Mouse (Mus musculus): ENCODE measurements around the gene Inca1. TPM values are rescaled to one million over a fixed set of nuclear protein-coding genes. Genes with fewer than 3 reads are reported as not detected.

Gene Inca1
- polyA plus RNA-seq, 1 experiment from 2014 or later, result 0.55 TPM

- H3K27me3 ChIP-seq, result no peaks in the 10 kb centered on the region
- H3K4me1 ChIP-seq, result peaks cover 28% of the 10 kb centered on the region
- no peak overlapping the region for H3K4me2 ChIP-seq
- no peak overlapping the region for H3K27ac ChIP-seq
- H3K9me3 ChIP-seq, result no peaks in the 10 kb centered on the region
- peaks cover 8% of the 10 kb centered on the region for H3K36me3 ChIP-seq (replicated peaks)
- H3K4me3 ChIP-seq (replicated peaks), result no peak overlapping the region
- no peak for ATAC-seq (ENCODE audit: low FRiP score)
- WGBS, result 69% methylated on average over 2 of the region's 2 CpGs
- no peak overlapping the region for H3K9ac ChIP-seq
These were observed 904 bp downstream of the Inca1 start for GRCm38 (mm10) chr11:70699051-70699450.

- Histone ChIP-seq H3K27me3 (no peaks in the 10 kb centered on the region), H3K9me3 (no peaks in the 10 kb centered on the region), H3K9ac (no peak overlapping the region), H3K36me3 (replicated peaks) (no peaks in the 10 kb centered on the region), H3K4me1 (peaks cover 23% of the 10 kb centered on the region), H3K4me2 (no peak overlapping the region), H3K27ac (no peak overlapping the region), H3K4me3 (replicated peaks) (no peak overlapping the region)
- ATAC-seq (ENCODE audit: low FRiP score), result no peak
- 79% methylated on average over 3 of the region's 3 CpGs for WGBS
These were observed 2.6 kb downstream of the Inca1 start for GRCm38 (mm10) chr11:70697376-70697775.

DNA sequence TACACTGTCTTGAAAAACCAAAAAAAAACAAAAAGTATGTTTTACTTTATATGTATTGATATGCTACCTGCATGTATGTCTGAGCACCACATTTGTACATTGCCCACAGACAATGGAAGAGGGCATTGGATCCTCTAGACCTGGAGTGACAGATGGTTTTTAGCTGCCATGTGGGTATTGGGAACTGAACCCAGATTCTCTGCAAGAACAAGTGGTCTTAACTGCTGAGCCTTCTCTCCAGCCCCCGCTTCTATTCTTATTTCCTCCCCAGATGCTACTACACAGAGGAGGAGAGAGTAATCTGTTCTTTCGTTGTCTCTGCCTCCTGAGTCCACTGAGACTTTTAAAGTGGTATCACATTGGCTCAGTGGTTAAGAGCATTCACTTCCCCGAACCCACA lies 6.5 kb downstream of the Inca1 start:
- ATAC-seq (ENCODE audit: low FRiP score), result no peak
- Histone ChIP-seq H3K9ac (no peak overlapping the region), H3K9me3 (no peaks in the 10 kb centered on the region), H3K36me3 (replicated peaks) (no peaks in the 10 kb centered on the region), H3K4me3 (replicated peaks) (no peak overlapping the region), H3K4me2 (no peak overlapping the region), H3K4me1 (peaks cover 5% of the 10 kb centered on the region), H3K27ac (no peak overlapping the region), H3K27me3 (no peaks in the 10 kb centered on the region)
- WGBS, result 72% methylated on average over 3 of the region's 3 CpGs

DNA sequence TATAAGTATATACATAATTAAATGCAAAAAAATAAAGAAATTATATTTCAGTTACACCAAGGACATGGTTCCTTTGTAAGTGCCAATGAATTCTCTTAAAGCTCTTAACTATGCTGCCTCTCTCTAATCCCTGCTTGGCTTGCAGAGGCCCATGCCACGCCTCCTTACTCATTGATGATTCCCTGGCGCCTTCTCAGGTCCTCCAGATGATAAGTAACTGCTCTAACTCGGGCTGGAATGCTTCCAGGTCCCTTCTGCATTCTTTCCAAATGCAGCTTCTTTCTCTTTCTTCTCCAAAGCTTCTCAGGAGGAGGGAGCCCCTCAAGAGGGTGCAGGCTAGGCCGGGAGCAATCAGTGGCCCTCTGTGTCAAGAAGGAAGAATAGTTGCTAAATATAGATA lies 10.4 kb downstream of the Inca1 start:
- Histone ChIP-seq H3K4me3 (replicated peaks) (no peak overlapping the region), H3K27ac (no peak overlapping the region), H3K36me3 (replicated peaks) (0 out of 2 replicates have a peak, but pooled peaks cover 8% of the 10 kb centered on the region), H3K9me3 (no peaks in the 10 kb centered on the region), H3K4me2 (no peak overlapping the region), H3K4me1 (peaks cover 24% of the 10 kb centered on the region), H3K9ac (no peak overlapping the region), H3K27me3 (no peaks in the 10 kb centered on the region)
- ATAC-seq (ENCODE audit: low FRiP score), result no peak
- 57% methylated on average over 4 of the region's 4 CpGs for WGBS

DNA sequence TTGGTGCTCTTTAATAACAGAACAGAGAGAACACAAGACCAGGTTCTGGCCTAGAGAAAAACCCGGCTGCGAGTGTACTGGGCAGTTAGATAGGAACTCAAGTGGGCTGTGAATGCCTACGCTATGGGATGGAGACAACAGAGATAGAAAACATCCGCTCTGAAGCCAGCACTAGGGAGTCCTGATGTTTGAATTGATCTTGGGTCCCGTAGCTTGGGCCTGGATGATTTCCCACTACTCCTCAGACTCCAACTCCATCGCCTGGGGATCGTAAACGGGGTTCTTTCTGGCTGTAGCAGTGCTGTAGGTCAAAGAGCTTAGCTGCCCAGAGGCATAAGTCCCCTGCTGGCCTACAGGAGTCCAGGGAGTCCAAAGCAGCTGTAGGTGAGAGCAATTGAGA lies 11.6 kb downstream of the Inca1 start:
- Histone ChIP-seq H3K36me3 (replicated peaks) (peaks cover 17% of the 10 kb centered on the region), H3K4me1 (peaks cover 24% of the 10 kb centered on the region), H3K4me2 (peak overlapping the region; percentile 86), H3K9me3 (no peaks in the 10 kb centered on the region), H3K9ac (peak overlapping the region; percentile 84), H3K4me3 (replicated peaks) (peak overlapping the region; percentile 84), H3K27me3 (no peaks in the 10 kb centered on the region), H3K27ac (peak overlapping the region; percentile 78)
- 15% methylated on average over 8 of the region's 8 CpGs for WGBS
- ATAC-seq (ENCODE audit: low FRiP score), result no peak

GRCm38 (mm10) chr11:70687601-70688199 lies 12.3 kb downstream of the Inca1 start, which contains the start of gene Camta2:
Gene Camta2, minus strand, starts transcription at chr11:70688105.
- peak; percentile 86 for ATAC-seq (ENCODE audit: low FRiP score)
- under 1% methylated on average over 47 of the region's 55 CpGs for WGBS
- H3K27ac ChIP-seq, result peak within 1 kb of the TSS; percentile 78
- H3K9ac ChIP-seq, result peak within 1 kb of the TSS; percentile 84
- no peaks in the 10 kb centered on the region for H3K27me3 ChIP-seq
- H3K9me3 ChIP-seq, result no peaks in the 10 kb centered on the region
- H3K4me1 ChIP-seq, result peaks cover 26% of the 10 kb centered on the region
- H3K4me3 ChIP-seq (replicated peaks), result peak within 1 kb of the TSS; percentile 84
- peaks cover 24% of the 10 kb centered on the region for H3K36me3 ChIP-seq (replicated peaks)
- peak within 1 kb of the TSS; percentile 86 for H3K4me2 ChIP-seq

DNA sequence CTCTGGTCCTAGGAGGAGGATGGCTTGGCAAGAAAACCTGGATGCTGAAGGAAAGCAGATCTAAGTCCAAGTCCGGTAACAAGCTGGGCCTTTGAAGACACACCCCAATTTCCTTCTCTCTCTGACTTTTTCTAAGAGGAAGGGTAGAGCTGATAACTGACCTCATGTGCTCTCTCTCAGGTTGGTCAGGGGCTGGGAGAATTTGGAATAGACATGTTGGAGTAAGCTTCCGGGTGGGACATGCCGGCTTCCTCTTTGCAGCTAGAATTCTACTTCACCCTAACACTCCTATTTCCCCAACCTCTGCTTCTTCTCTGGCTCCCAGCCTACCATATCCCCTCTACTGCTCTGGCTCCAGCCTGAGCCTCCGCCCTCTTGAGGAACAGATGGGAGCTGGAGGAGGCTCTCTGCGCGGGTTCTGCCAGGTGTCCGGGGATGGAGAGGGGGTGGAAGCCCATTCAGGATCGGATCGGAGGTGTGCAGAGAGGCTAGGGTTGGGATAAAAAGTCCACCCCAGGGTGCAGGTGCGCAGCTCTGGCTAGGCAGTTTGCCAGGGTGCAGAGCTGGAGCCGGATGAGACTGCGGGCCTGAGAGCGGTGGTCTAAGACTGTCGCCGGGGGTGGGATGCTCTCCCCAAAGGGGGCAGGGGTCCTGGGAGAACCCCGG lies 12.9 kb downstream of the Inca1 start:
- Histone ChIP-seq H3K27me3 (no peaks in the 10 kb centered on the region), H3K4me3 (replicated peaks) (peak overlapping the region; percentile 84), H3K9me3 (no peaks in the 10 kb centered on the region), H3K4me1 (peaks cover 33% of the 10 kb centered on the region), H3K36me3 (replicated peaks) (peaks cover 27% of the 10 kb centered on the region), H3K4me2 (peak overlapping the region; percentile 86), H3K9ac (peak overlapping the region; percentile 84), H3K27ac (peak overlapping the region; percentile 78)
- 4% methylated on average over 16 of the region's 16 CpGs for WGBS
- ATAC-seq (ENCODE audit: low FRiP score), result peak; percentile 74

DNA sequence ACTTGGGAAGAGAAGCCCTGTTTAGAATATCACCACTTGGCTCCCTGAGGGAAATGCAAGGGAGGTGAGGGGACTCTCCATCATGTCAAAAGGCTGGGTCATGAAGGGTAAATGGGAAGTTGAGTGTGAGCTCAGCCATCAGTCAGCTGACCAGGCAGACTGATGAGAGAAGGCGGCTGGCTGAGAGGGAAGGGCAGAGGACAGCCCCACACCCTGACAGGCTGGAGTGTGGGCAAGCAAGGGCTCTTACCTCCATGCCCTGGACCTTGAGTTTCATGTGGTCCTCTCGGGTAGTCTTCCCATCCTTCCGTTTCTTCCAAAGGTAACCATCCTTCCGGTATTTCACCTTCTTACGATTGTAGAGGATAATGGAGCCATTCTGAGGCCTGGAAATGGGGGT lies 16.3 kb downstream of the Inca1 start:
- 93% methylated on average over 5 of the region's 5 CpGs for WGBS
- peaks cover 47% of the 10 kb centered on the region for H3K36me3 ChIP-seq (replicated peaks)
- H3K9ac ChIP-seq, result no peak overlapping the region
- H3K4me3 ChIP-seq (replicated peaks), result no peak overlapping the region
- peaks cover 36% of the 10 kb centered on the region for H3K4me1 ChIP-seq
- no peaks in the 10 kb centered on the region for H3K27me3 ChIP-seq
- no peak for ATAC-seq (ENCODE audit: low FRiP score)
- H3K27ac ChIP-seq, result no peak overlapping the region
- H3K4me2 ChIP-seq, result no peak overlapping the region
- no peaks in the 10 kb centered on the region for H3K9me3 ChIP-seq

DNA sequence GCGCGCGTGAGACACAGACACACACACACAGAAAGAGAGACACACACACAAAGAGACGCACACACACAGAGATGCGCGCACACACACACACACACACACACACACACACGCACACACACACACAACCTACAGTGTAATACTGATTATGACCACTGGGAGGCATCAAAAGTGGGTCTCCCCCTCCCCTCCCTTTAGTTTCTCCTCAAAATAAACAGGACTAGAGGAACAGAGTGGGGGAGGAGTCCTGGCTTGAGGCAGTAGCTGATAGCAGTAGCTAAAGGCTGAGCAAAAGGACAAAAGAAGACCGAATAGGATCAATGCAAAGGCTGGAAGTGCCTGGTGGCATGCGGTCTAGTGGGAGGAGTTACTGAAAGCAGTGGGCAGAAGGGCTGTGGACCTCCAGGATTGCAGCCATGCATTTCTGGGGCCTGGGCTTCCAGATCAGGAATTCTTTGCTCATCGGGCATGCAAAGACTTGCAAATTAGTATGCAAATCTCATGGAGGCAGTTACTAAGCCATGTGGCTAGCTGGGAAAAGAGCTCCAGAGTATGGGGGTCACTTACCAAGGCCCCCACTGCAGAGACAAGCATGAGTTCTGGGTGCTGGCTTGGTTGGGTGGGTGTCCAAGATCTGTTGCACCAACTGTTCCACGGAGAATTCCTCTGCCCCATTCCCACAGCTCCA lies 17.9 kb downstream of the Inca1 start:
- Histone ChIP-seq H3K4me2 (peak overlapping the region; percentile 28), H3K4me1 (peaks cover 26% of the 10 kb centered on the region), H3K9me3 (no peaks in the 10 kb centered on the region), H3K4me3 (replicated peaks) (no peak overlapping the region), H3K36me3 (replicated peaks) (peaks cover 47% of the 10 kb centered on the region), H3K27me3 (no peaks in the 10 kb centered on the region), H3K9ac (peak overlapping the region; percentile 12), H3K27ac (peak overlapping the region; percentile 83)
- 11% methylated on average over 11 of the region's 11 CpGs for WGBS
- peak; percentile 87 for ATAC-seq (ENCODE audit: low FRiP score)

GRCm38 (mm10) chr11:70681170-70681569 lies 18.8 kb downstream of the Inca1 start:
- Histone ChIP-seq H3K9me3 (no peaks in the 10 kb centered on the region), H3K36me3 (replicated peaks) (peaks cover 52% of the 10 kb centered on the region), H3K27me3 (no peaks in the 10 kb centered on the region), H3K4me1 (peaks cover 17% of the 10 kb centered on the region), H3K27ac (peak overlapping the region; percentile 1; the same call in 1 of the 2 replicates), H3K4me2 (no peak overlapping the region), H3K4me3 (replicated peaks) (no peak overlapping the region), H3K9ac (peak overlapping the region; percentile 12; the same call in 1 of the 2 replicates)
- WGBS, result 67% methylated on average over 12 of the region's 12 CpGs
- no peak for ATAC-seq (ENCODE audit: low FRiP score)

- H3K4me3 ChIP-seq (replicated peaks), result no peak overlapping the region
- peaks cover 16% of the 10 kb centered on the region for H3K4me1 ChIP-seq
- 96% methylated on average over 7 of the region's 8 CpGs for WGBS
- no peak overlapping the region for H3K9ac ChIP-seq
- no peaks in the 10 kb centered on the region for H3K27me3 ChIP-seq
- H3K36me3 ChIP-seq (replicated peaks), result peaks cover 58% of the 10 kb centered on the region
- no peak for ATAC-seq (ENCODE audit: low FRiP score)
- H3K4me2 ChIP-seq, result no peak overlapping the region
- H3K9me3 ChIP-seq, result no peaks in the 10 kb centered on the region
- no peak overlapping the region for H3K27ac ChIP-seq
These were observed 20.1 kb downstream of the Inca1 start for GRCm38 (mm10) chr11:70679894-70680293.

DNA sequence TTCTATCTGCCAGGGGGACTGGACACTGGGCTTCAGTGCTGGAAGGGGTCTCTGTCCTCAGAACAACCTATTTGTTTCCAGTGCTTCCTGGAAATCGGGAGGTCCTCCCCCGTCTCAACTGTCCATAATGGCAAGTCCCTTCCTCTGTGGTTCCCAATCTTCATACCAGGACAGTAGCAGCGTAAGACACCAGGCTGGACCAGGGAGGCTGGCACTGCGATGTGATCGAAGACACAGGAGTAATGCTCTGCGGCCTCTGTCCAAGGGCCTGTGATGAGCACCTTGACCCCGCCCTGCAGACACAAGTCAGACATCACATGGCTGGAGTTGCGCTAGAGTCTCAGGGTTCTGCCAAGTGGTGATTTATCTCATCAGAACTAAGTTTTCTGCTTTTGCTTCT lies 20.6 kb downstream of the Inca1 start:
- H3K4me2 ChIP-seq, result no peak overlapping the region
- peaks cover 16% of the 10 kb centered on the region for H3K4me1 ChIP-seq
- no peak for ATAC-seq (ENCODE audit: low FRiP score)
- no peaks in the 10 kb centered on the region for H3K27me3 ChIP-seq
- no peak overlapping the region for H3K9ac ChIP-seq
- H3K9me3 ChIP-seq, result no peaks in the 10 kb centered on the region
- no peak overlapping the region for H3K4me3 ChIP-seq (replicated peaks)
- 93% methylated on average over 8 of the region's 8 CpGs for WGBS
- no peak overlapping the region for H3K27ac ChIP-seq
- H3K36me3 ChIP-seq (replicated peaks), result peaks cover 59% of the 10 kb centered on the region
